Mouse (Mus musculus) CH12.LX (cell line): ENCODE measurements around the gene Cacna1i.

ENCODE experiments used
- CTCF ChIP-seq, 2 experiments: IDR thresholded peaks in 1 of 2; conservative IDR thresholded peaks in 1 of 2; 2 replicates each; pipeline ENCODE4 v1.5.1; 2011 to 2012; ENCODE audit warnings: low read depth in 2 of 2, low read length in 2 of 2, improper control_type of control experiment in 1 of 2, inconsistent platforms in 1 of 2, mild to moderate bottlenecking in 1 of 2, moderate library complexity in 1 of 2
- MXI1 ChIP-seq: IDR thresholded peaks from 2 replicates; pipeline ENCODE4 v1.6.1; 2011; ENCODE audit warnings: mild to moderate bottlenecking, low read depth, low read length, improper control_type of control experiment
- UBTF ChIP-seq: IDR thresholded peaks from 2 replicates; pipeline ENCODE4 v1.6.1; 2012; ENCODE audit warnings: low read depth, mild to moderate bottlenecking, inconsistent platforms, low read length, improper control_type of control experiment, moderate library complexity
- USF1 ChIP-seq: IDR thresholded peaks from 2 replicates; pipeline ENCODE4 v1.6.1; 2014; ENCODE audit warnings: low read depth, mild to moderate bottlenecking, inconsistent platforms, low read length, improper control_type of control experiment

- TF ChIP-seq USF1: no peak
- no peak for TF ChIP-seq UBTF
- TF ChIP-seq MXI1: no peak
- no peak for TF ChIP-seq CTCF (conservative IDR thresholded peaks at IDR 0.05 in 1 of 2, IDR thresholded peaks at IDR 0.05 in 1 of 2; ENCODE audit: low read depth in 2 of 2, low read length in 2 of 2)
These were observed 16.7 kb downstream of the Cacna1i start for GRCm38 (mm10) chr15:80303779-80304178.
